Mouse (Mus musculus) midbrain, postnatal 0 days (tissue): ENCODE measurements around the gene Atoh8. TPM values are rescaled to one million over a fixed set of nuclear protein-coding genes. Genes with fewer than 3 reads are reported as not detected.

ENCODE experiments used
- ATAC-seq: fragments of 200-750 bp; cut with Nextera tagmentation; 2 replicates; pipeline ENCODE4 v1.8.0; 2017; ENCODE audit warnings: moderate number of reproducible peaks, mild to moderate bottlenecking, moderate TSS enrichment, moderate library complexity; ENCODE audit not compliant: low FRiP score
- DNase-seq: peaks from one replicate; pipeline ENCODE4 v3.0.0-alpha.2; 2015; ENCODE audit warnings: low spot score
- H3K27ac ChIP-seq: fragments of 300-500 bp; sonication (generic); 2 replicates; pipeline ENCODE4 v1.5.1; 2014; ENCODE audit warnings: low read depth, mild to moderate bottlenecking, low read length, mixed read lengths
- H3K27me3 ChIP-seq: fragments of 300-500 bp; sonication (generic); 2 replicates; pipeline ENCODE4 v1.6.1; 2014; ENCODE audit warnings: low read length, control low read depth, mixed read lengths; ENCODE audit not compliant: insufficient read depth
- H3K36me3 ChIP-seq: fragments of 300-500 bp; sonication (generic); 2 replicates; pipeline ENCODE4 v1.6.1; 2014; ENCODE audit warnings: low read length, control low read depth, mixed read lengths; ENCODE audit not compliant: insufficient read depth
- H3K4me1 ChIP-seq: fragments of 300-500 bp; sonication (generic); 2 replicates; pipeline ENCODE4 v1.6.1; 2014; ENCODE audit warnings: mild to moderate bottlenecking, control low read depth, antibody characterized with exemption, low read length, mixed read lengths; ENCODE audit not compliant: insufficient read depth
- H3K4me2 ChIP-seq: fragments of 300-500 bp; sonication (generic); 2 replicates; pipeline ENCODE4 v1.6.1; 2014; ENCODE audit warnings: low read depth, mild to moderate bottlenecking, low read length, mixed read lengths; ENCODE audit not compliant: poor library complexity, severe bottlenecking
- H3K4me3 ChIP-seq: fragments of 300-500 bp; sonication (generic); 2 replicates; pipeline ENCODE4 v1.5.1; 2014; ENCODE audit warnings: low read depth, mild to moderate bottlenecking, low read length, moderate library complexity
- H3K9ac ChIP-seq: fragments of 300-500 bp; sonication (generic); replicated peaks from 2 replicates; pipeline ENCODE4 v1.6.1; 2014; ENCODE audit warnings: mild to moderate bottlenecking, low read length, moderate library complexity, mixed read lengths; ENCODE audit not compliant: poor library complexity, severe bottlenecking
- H3K9me3 ChIP-seq: fragments of 300-500 bp; sonication (generic); 2 replicates; pipeline ENCODE4 v1.6.1; 2016; ENCODE audit warnings: low read length, control low read depth
- CTCF ChIP-seq: IDR thresholded peaks from 2 replicates; pipeline ENCODE4 v1.5.1; 2016; ENCODE audit warnings: antibody characterized with exemption, mild to moderate bottlenecking
- WGBS: fragments of 180-500 bp; shearing (Covaris S2); extraction: QIAGEN DNeasy Blood & Tissue Kit; methylation state at CpG from one replicate; pipeline ENCODE4 v1.1.7; 2014; 5-methylcytosine and 5-hydroxymethylcytosine counted together
- polyA plus RNA-seq: library from polyadenylated mRNA; unstranded; fragments of >200 nt; fragmentation: Nextera tagmentation; extraction: Ambion mirVana; gene quantifications from 2 replicates; pipeline ENCODE4 v1.2.1, GENCODE M21; 2015
- total RNA-seq: library from RNA; depleted of rRNA; stranded (reverse); fragments of >200 nt; gene quantifications from 2 replicates; pipeline ENCODE4 v1.2.3, GENCODE M21; 2014

Gene Atoh8
- total and polyA plus RNA-seq, 2 experiments from 2014 or later: 1.8 to 2.3 TPM

GRCm38 (mm10) chr6:72179006-72179405 is 56.4 kb downstream of the Atoh8 start:
- Histone ChIP-seq H3K36me3 (no peaks in the 10 kb centered on the region), H3K4me3 (no peak overlapping the region), H3K9me3 (no peaks in the 10 kb centered on the region), H3K4me2 (no peak overlapping the region), H3K27ac (no peak overlapping the region), H3K4me1 (no peaks in the 10 kb centered on the region), H3K9ac (no peak overlapping the region), H3K27me3 (no peaks in the 10 kb centered on the region)
- WGBS: 84% methylated on average over 3 of the region's 3 CpGs
- ATAC-seq (no peak), DNase-seq (no peak)
- no peak for TF ChIP-seq CTCF

DNA sequence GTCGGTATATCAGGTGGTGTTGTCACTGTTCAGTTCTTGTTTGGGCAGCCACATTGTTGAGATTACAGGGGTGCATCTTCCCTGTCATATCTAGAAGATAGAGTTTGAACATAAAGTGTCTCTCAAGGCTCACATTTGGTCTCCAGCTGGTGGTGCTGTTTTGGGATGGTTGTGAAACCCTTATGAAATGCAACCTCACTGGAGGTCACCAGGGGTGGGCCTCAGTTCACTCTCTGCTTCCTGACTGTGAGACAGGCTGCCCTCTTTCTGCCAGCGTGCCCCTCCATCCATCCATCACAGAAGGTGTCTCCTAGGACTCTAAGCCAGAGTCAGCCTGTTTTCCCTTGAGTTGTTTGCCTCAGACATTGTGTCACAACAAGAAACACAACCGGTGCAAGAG is 58.0 kb downstream of the Atoh8 start:
- ATAC-seq (no peak), DNase-seq (no peak)
- no peak for TF ChIP-seq CTCF
- H3K9ac ChIP-seq: no peak overlapping the region
- no peaks in the 10 kb centered on the region for H3K9me3 ChIP-seq
- no peaks in the 10 kb centered on the region for H3K36me3 ChIP-seq
- 85% methylated on average over 3 of the region's 3 CpGs for WGBS
- H3K4me2 ChIP-seq: no peak overlapping the region
- H3K27me3 ChIP-seq: no peaks in the 10 kb centered on the region
- no peak overlapping the region for H3K4me3 ChIP-seq
- no peak overlapping the region for H3K27ac ChIP-seq
- H3K4me1 ChIP-seq: no peaks in the 10 kb centered on the region

- TF ChIP-seq CTCF: no peak
- no peak overlapping the region for H3K27ac ChIP-seq
- no peaks in the 10 kb centered on the region for H3K9me3 ChIP-seq
- no peak for DNase-seq
- no peaks in the 10 kb centered on the region for H3K27me3 ChIP-seq
- H3K4me2 ChIP-seq: no peak overlapping the region
- H3K36me3 ChIP-seq: no peaks in the 10 kb centered on the region
- 51% methylated on average over 5 of the region's 5 CpGs for WGBS
- no peak overlapping the region for H3K9ac ChIP-seq
- ATAC-seq: no peak
- H3K4me1 ChIP-seq: no peaks in the 10 kb centered on the region
- no peak overlapping the region for H3K4me3 ChIP-seq
These were observed 59.4 kb downstream of the Atoh8 start for GRCm38 (mm10) chr6:72176004-72176403.

DNA sequence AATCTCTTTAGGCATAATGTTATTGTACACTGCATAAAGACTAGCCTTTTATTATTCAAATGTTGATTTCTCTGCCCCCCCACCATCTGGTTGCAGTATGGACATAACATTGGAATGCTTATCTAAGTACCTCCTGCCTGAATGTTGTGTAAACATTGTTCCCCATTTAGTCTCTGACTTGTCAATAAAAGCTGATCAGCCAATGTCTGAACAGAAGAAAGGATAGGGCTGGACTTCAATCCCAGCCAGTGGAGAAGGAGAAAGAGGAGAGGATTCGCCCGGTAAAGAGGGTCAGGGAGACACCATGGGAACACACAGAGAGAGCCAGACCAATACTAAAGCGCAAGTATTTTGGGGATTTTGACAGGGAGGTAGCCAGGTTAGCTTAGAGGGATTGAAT is 60.0 kb downstream of the Atoh8 start:
- Histone ChIP-seq H3K27me3 (no peaks in the 10 kb centered on the region), H3K27ac (no peak overlapping the region), H3K4me3 (no peak overlapping the region), H3K9me3 (no peaks in the 10 kb centered on the region), H3K4me2 (no peak overlapping the region), H3K36me3 (no peaks in the 10 kb centered on the region), H3K9ac (no peak overlapping the region), H3K4me1 (no peaks in the 10 kb centered on the region)
- DNase-seq (no peak), ATAC-seq (no peak)
- TF ChIP-seq CTCF: no peak
- 28% methylated on average over 3 of the region's 3 CpGs for WGBS

- no peak overlapping the region for H3K4me3 ChIP-seq
- H3K36me3 ChIP-seq: no peaks in the 10 kb centered on the region
- TF ChIP-seq CTCF: no peak
- H3K27ac ChIP-seq: no peak overlapping the region
- 86% methylated on average over 1 of the region's 1 CpGs for WGBS
- DNase-seq: no peak
- H3K9ac ChIP-seq: no peak overlapping the region
- H3K4me1 ChIP-seq: no peaks in the 10 kb centered on the region
- H3K27me3 ChIP-seq: no peaks in the 10 kb centered on the region
- ATAC-seq: no peak
- H3K9me3 ChIP-seq: no peaks in the 10 kb centered on the region
- no peak overlapping the region for H3K4me2 ChIP-seq
These were observed 62.0 kb downstream of the Atoh8 start for GRCm38 (mm10) chr6:72173350-72173749.

DNA sequence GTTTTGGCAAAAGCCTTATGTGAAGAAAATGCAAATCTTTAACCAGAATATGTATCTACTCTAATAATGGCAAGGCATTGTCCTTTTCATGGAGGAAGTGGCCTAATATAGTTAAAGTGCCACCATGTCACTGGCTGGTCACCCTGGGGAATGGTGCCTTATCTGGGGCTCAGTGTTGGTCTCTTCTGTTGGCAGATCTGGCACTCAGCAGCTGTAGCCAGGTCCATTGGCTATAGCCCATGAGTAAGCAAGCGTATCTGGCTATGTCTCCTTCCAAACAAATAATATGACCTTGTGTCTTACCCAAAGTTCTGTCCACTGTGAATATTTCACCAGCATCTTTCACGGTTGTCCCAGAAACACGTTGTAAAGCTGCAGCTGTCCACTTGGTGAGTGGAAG is 64.0 kb downstream of the Atoh8 start:
- Histone ChIP-seq H3K36me3 (no peaks in the 10 kb centered on the region), H3K9ac (no peak overlapping the region), H3K27ac (no peak overlapping the region), H3K27me3 (no peaks in the 10 kb centered on the region), H3K4me3 (no peak overlapping the region), H3K4me2 (no peak overlapping the region), H3K9me3 (no peaks in the 10 kb centered on the region), H3K4me1 (no peaks in the 10 kb centered on the region)
- TF ChIP-seq CTCF: no peak
- ATAC-seq (no peak), DNase-seq (no peak)
- 87% methylated on average over 3 of the region's 3 CpGs for WGBS
